Mouse (Mus musculus): ENCODE results near the gene Prpsap1.

Gene Prpsap1

DNA sequence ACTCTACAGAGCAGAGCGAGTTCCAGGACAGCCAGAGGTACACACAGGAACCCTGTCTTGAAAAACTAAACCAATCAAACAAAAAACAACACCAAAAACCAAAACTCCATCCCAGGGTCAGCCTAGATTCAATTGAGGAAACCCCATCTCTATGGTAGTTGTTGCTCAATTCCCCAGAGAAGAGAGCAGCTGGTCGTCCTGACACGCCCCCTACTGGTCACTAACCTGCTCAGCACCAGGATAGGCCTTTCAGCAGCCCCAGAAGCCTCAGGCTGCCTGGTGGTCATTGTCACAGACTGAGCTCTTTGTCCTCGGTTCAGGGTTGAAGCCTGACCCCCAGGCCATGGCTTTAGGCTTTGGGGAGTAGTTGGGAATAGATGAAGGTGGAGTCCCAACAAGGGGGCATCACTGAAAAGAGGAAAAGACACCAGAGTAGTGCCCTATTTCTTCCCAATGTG, at the start of gene Prpsap1:
TSS of gene Prpsap1 (minus strand) at position 408 of the 458 bp plus-strand sequence.
- DNase-seq, result peak; percentile 80

DNA sequence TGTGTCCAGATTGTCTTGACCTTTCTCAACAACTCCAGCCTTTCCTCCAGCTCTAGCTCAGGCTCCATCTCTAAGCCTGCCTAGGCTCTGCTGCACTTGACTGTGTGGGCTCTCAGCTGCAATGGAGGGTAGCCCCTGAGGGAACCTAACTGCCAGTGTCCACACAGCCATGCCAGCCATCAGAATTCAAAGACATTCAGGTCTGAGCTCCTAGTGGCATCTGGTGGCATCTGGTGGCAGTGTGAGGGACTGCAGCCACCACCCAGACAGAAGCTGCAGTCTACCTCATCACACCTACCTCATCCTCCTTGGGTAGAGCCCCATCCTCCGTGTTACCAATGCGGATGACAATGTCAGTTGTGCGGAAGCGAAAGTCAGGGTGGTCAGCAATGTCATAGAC, 49.1 kb upstream of the Prpsap1 start:
- no peak for DNase-seq

DNA sequence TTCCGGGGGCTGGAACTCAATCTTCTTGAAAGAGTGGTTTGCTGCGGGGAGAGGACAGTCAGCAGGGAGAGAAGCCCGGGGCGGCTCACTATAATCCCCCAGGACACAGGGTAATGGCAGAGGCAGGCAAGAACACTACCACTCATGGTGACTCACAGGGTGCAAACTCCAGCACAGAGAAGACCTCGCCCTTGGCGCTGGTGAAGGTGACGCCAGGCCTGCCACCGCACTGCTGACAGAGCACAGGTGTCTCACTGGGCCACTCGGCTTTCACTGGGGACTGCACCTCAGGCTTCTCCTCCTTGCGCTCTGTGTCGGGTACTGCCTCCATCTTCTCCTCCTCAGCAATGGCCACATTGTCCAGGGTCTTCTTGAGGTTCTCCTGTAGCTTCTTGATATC, 47.2 kb upstream of the Prpsap1 start:
- no peak for DNase-seq

DNA sequence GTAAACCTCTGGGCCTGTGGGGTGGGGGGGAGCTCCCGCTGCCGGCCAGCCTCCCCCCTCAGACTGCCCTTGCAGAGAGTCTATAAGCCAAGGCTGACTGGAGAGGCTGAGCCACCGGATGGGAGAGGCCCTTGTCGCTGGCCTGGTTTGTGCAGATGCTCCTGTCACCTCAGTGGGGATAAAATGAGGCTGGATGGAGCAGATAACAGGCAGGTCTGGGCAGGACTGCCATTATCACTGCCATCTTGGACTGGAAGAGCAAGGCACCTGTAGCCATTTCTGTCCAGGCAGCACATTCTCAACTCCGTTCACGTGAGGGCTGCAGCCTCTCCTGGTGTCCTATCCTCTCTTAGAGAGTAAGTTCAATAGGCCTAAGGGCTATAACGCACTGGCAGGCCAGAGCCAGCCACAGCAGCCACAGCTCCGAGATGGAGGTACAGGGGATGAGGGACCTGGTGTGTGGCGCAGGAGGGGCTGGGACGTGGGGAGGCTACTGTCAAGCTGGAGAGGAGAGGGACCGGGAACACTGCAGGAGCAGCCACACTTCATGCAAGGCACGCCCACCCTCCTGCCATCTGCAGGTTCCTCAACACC, 44.2 kb upstream of the Prpsap1 start:
- no peak for DNase-seq

DNA sequence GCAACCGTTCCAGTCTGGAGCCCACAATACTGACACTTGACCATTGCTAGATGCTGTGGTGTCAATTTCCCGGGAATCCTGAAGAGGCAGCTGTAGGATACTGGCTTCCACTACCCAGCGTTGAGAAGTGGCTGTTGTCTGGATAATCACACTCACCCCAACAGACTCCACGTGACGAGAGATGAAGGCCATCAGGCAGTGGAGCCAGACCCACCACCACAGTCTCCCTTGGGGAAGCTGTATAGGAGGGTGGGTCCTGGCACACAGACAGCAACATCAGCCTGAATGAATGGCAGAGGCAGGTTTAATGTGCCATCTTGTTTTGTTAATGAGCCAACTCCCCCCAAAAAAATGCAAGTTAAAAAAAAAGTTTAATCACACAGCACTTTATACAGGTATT, 43.4 kb upstream of the Prpsap1 start:
- no peak for DNase-seq

DNA sequence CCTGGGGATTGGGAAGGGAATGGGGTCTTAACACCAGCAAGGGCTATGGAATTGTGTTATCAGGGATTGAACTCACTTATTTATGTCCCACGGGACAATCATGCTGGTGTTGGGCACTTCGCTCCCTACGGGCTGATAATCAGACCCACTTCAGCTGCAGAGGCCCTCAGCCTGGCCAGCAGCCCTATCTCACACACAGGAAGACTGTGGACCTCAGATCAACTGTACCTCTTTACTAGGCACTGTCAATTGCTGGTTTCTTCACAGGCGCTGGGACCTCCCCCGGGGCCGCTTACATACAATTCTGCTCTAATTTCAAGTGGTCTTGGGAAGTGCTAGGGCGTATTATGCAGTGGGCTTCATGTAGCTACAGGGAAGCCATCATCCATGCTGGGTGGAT, 42.7 kb upstream of the Prpsap1 start:
- DNase-seq, result no peak

DNA sequence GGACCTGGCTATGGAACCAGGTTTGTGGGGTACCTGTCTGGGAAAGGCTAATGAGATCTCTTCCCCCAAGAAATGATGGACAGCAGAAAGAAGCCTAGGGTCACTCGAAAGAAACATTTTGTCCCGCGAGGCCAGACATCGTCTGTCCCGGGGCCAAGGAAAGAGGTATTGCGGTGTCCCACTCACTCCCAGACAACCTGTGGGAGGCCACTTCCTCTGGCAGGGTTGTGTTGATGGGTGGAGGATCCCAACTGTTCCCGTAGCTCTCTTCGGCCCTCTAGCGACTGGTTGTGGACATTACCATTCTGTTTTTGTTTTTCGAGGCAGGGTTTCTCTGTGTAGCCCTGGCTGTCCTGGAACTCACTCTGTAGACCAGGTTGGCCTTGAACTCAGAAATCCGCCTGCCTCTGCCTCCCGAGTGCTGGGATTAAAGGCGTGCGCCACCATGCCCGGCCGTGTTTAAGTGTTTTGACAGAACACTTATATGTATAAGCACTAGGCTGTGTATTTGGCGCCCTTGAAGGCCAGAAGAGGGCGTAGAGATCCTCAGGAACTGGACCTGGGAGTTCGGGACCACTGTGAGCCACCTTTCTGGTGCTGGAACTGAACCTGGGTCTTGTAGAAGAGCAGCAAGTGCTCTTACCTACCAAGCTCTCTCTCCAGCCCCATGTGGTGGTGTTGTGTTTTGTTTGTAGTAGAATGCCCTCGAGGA, 40.3 kb upstream of the Prpsap1 start:
- DNase-seq, result peak; percentile 84

DNA sequence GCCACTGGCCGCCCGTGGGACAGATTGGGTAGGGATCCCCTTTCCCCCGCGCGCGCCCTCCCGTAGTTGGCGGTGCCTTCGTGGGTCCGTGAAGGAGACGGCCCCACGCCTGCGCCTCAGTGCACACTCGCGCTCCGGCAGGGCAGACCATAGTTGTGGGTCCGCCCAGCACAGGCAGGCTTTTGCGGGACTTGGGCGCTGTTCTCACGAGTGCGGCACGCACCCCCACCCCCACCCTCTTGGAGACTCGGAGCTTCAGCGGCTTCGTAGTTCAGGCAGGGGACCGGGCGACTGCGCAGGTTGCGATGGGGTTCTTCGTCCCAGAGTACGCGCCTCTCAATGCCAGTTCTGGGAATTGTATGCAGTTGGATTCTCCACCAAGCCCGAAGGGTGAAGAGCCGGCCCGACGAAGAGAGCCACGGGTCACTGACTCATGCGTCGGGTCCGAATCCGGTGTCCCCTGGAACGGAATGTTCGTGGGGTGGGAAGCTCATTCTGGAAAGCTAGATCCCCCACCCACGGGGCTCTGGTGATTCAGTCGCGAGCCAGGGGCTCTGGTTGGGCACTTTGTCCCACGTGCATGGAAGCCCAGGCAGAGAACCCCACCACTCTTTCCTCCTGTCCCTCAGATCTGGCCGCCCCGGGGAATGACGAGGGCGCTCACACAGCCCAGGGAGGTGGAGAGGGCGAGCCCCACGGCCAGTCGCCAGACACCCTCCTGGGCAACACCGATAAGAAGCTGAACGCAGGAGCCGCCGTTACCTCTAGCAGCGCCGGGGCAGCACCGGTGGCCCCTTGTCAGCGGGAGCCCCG, 39.5 kb upstream of the Prpsap1 start:
- peak; percentile 52 for DNase-seq

DNA sequence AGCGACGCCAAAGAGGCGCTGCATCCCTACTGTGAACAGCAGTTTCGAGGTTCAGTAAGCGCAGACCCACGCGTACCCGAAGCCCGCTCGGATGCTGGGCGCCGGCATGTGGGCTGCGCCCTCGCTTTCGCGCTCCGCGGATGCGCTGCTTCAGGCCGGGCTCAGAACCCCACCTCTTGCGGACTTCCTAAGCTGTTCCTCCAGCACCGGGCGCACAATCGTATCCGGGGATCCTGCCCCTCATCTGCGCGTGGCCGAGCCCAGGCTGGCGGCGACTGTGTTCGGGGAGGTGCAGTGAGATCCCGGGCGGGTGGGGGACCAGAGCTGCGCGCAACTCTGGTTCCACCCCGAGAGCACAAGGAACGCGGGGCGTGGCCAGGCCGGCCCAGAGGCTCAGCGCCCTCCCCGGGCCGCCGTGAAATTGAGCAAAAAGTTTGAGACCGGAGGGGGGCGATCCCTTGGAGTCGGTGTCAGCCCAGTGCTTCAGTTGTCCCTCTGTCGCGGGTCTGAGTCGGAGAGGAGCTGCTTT, 38.9 kb upstream of the Prpsap1 start:
- peak; percentile 80 for DNase-seq

DNA sequence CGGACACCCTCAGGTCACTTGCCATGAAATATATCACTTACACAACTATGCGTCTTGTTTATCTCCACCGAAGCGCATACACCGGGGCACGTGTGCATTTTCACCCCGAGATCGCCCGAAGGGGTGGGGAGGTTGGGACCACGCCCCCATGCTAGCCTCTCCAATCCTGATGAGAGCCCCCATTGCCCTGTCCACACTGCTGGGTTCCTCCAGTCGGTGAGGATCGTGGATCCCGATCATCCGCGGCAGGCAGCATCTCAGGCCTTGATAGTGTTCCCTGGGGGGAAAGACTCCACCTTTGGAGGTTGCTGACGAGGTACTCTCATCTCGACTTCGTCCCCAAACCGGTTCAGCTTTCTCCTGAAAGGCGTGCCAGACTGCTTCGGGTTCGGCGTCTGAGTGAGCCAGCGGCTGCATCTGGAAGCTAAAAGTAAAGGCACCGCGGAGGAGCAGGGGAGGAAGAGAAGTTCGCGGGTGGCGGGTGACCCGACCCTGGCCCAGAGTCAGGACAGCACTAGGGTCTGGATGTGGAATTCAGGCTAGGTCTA, 38.3 kb upstream of the Prpsap1 start:
- peak; percentile 60 for DNase-seq

DNA sequence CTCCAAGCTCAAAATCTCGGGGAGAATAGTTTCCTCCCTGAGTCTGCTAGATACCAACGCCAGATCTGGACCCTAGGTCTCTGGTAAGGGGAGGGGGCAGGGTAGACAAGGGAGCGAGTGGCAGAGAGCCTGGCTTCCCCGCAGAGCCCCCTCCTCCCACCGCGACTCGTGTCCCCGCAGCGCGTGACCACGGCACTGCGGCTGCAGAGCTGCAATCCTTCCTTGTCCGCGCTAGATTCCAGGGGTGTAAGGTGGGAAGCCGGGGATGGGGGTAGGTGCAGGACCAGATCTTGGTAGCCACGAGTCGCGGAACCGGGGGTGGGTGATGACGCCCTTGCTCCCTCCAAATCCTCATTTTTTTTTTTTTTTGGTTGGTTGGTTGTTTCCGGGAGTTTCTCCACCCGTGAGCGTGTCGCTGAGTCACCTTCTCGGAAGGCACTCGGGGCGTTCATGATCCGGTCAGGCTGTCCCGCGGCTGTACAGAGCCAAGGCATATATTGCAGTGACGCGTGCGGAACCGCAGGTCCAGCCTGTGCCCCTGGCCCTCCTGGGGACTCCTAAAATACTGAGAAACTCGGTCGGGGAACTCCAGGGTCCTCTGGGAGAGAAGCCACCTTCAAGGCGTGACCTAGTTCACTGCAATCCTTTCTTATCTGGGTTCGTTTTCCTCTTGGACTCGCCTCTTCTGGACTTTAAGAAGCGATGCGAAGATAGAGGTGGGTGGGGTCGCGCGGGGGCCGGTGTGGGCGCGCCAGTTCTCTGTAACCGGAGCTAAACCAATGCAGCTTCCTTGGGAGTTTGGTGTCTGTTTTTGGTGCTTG, 37.6 kb upstream of the Prpsap1 start:
- DNase-seq, result peak; percentile 51

DNA sequence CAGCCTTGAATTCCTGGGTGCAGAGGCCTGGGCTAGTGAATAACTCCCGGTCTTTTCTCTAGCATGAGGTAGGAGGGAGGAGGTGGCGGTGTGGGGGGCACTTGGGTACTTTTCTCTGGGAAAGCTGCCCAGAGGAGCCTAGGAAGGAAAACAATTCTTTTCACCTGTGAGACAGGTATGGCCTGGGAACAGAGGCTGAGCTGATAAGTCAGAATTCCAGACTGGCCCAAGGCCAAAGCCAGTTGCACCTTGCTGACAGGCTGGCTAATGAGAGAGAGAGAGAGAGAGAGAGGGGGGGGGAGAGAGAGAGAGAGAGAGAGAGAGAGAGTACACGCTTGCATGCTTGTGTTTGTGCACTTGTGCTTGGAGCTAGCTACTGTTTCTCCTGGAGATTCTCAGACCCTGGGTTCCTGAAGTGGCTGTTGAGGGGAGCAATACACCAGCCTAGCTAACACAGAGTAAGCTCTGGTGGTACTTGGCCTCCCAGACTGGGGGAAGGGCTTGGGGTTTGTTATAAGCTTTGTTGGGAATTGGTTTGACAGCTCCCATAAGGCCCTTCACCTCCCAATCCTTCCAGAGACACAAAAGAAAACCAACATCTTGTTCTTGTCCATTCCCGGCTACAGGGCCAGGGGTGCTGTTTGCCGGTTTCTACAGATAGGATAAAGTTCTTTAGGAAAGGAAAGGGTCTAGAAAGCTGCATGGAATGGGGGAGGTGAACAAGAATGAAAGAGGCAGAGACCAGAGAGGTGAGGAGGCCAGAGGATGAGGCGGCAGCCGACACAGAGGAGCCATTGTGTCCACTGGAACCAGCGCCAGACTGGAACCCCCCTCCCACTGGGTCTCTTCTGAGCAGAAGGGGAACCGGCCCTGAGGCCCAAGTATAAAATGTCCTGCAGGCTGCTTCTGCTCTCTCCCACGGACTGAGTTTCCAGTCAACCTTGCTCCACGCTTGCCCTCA, 36.5 kb upstream of the Prpsap1 start, which contains the start of gene Sphk1:
TSS of gene Sphk1 (plus strand) at position 739 of the 961 bp plus-strand sequence.
- DNase-seq, result peak; percentile 69

DNA sequence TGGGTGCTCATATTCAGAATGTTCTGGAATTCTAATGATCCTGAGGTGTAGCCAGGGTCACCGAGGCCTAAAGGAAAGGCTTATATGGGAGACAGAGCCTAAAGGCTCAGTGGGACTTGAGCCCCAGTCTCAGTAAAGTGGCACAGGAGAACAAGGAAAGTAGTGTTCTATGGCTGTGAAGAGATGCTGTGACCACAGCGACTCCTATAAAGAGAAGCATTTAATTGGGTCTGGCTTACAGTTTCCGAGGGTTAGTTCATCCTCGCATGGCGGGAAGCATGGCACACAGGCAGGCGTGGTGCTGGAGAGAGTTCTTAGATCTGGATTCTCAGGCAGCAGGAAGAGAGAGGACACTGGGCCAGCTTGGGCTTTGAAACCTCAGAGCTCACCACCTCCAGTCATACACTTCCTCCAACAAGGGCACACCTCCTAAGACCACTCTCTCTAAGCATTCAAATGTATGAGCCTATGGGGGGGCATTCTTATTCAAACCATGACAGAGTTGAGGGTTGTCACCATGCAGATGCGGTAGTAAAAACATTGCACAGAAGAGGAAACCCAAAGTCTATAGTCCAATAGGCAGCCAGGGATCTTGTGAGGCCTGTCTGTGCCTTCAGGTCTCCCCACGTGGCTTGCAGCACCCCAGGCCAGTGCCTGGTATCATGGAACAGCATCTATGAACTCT, 34.8 kb upstream of the Prpsap1 start:
- no peak for DNase-seq

DNA sequence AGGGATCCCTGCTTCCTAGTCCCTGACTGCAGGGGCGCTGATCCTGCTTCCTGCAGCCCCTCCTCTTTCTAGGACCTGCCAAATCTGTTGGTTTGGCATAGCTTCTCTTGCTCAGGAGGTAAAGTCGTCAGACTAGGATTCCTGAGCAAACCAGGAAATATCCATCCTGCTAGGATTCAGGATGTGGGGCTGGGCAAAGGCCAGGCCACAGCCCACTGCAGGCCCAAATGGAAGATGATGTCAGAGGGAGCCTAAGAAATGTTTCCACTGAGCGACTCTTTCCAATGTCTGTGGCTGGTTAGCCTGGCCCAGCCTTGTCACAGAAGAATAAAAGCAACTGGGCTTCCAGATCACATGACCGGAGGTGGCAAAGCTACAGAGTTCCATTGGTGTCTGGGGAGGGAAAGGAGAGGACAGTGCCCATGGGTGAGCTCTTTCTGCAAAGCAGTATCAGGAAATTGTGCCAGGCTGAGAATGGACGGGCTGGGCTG, 29.7 kb upstream of the Prpsap1 start:
- DNase-seq, result no peak

DNA sequence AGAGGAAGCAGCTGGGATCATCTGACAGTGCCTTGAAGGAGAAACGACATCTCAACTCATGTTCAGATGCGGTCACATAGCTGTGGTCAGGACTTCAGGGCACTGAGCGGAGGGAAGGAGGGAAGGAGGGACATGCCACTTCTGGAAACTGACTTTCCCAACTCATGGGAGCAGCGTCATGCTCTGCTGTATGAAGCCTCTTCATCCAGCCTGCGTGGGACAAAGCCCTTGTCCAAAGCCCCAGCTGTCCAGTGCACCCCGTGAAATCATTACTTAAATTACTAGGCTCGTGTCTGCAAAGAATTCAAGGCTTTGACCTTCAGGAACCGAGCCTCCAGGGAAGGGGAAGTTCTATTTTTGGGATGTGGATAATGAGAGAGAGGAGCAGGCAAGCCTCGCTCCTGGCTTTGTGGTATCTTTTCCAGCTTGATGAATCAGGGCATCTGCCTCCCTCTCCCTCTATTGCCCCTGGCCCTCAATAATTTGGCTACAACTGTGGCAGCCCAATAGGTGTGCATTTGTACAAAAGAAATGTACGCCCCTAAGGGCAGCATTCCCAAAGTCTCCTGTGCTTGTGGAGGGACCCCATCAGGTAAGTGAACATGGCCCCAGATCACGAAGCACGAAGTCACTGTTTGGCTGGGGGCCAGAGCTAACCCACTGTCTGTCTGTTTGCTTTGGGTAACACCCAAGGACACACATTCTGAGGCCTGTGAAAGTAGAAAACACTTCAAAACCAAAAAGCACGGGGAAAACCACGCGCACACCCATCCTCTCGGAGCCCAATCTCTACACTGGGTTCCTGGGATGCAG, 29.1 kb upstream of the Prpsap1 start:
- DNase-seq, result no peak

DNA sequence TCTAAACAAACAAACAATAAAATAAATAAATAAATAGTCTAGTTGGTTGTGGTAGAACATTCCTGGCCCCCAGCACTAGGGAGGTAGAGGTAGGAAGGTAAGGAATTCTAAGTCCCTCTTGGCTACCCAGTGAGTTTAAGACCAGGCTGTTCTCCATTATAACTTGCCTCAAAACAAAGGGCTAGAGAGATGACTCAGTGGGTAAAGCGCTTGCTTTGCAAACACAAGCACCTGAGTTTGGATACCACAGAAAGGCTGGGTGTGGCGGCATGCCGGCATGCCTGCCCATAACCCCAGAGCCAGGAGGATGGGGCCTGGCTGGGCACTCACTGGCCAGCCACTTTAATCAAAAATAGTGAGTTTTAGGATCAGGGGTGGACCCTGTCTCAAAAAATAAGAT, 28.0 kb upstream of the Prpsap1 start:
- DNase-seq, result no peak

DNA sequence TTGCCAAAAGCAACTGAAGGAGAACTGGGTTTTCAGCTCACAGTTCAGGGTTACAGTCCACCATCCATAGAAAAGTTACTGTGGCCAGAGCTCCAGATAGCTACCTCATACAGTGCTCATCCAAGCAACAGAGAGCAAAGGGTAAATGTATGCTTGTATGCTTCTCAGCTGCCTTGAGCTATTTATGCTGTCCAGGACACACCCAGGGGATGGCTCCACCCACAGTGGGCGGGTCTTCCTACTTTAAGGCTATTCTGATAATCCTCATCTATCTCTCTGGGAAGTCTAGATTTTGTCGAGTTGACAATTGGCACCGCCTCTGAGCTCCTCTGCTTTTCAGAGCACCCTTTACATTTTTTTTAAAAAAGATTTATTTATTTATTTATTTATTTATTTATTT, 27.1 kb upstream of the Prpsap1 start:
- no peak for DNase-seq

DNA sequence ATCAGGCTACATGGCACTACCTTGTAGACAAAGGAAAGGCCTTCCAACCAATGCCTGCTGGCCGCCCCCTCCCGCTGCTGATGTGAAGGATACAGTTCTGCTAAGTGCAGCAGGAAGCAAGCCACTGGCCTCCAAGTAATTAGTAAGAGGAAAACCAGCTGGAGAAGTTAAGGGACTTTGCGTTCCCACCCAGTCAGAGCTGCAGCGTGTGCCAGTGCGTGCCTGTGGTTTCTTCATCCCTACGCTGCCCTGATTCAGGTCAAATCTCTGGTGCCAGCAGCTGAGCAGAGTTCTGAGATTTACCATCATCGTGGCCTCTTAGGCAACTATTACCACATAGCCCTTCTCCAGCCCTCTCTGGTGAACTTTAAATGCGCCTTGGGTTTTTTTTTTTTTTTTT, 24.5 kb upstream of the Prpsap1 start:
- DNase-seq, result no peak

DNA sequence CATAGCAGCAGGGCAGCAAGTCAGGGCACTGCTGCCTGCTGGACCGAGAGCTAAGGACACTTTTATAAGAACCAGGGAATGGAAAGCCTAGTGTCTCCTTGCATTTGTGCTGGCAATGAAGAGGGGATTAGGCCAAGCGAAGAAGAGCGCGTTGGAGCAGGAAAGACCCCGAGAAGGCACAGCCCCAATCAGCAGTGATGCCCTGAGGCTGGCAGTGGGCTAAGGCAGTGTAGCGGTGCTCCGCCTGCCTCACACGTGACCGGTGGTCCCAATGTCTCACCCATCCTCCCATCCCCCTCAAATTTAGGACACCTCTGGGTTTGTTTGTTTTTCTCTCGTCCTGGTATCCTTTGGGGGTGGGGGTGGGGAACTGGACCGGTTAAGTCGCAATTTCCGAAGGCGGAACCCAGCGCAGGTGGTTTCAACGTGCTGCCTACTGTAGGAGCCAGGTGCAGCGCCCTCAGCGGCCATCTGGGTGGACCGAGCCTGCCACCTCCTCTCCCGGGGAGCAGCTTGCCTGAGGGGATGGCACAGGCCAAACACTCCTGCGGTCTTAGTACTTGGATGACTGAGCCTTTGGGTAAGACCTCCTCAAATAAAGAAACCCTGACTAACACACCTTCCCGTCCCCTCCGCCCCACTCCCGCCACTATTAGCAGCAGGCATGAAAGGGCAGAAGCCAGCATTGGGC, 21.5 kb upstream of the Prpsap1 start:
- no peak for DNase-seq
